Mouse (Mus musculus): ENCODE results near the gene Prkar2a.

Gene Prkar2a

DNA sequence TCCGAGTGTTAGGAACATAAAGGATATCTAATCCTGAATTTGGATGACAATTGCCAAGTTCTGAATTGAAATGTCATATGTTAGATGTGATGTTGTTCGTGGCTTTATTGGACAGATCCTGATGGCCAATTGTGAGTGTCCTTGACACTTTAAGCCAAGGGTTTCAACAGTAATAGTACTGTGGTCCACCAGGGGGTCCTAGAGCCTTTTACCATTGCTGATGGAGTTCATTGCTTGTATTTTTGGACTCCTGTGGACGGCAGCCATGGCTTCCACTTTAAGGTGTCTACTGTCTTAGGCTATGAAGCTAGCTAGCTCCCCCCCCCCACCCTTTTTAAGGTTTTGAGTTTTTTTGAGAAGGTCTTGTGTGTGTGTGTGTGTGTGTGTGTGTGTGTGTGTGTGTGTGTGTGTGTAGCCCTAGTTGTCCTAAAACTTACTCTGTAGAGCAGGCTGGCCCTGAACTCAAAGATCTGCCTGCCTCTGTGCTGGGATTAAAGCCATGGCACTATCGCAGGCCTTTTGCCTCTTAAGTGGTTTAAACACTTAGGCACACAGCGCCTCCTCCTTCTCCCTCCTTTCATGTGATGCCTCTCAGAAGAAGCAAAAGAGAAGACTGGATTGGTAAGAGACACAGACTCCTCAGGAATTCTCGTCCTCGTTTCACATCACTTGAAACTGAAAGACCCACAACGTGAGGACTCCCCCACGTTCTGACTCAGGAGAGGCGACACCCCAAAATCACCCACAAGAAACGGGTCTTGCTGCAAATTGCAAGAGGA is 63.2 kb downstream of the Prkar2a start:
- no peak for DNase-seq

DNA sequence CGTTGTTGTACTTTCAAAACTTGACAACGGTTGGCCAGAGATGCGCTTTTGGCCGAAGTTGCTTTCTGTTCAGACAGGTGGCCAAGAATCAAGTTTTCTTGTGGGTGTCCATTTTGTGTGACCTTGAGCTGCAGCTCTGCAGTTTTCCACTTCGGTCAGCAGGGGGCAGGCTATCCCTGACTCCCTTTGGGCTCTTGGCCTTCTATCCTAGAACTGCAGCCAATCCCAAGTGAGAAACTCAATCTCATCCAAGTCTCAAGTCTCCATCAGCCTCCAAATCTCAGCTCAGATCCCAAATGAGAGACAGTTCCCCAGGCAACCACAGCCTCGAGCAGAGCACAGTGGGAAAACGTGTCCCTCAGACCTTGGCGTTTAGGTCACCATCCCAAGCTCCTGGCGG is 64.2 kb downstream of the Prkar2a start:
- peak; percentile 73 for DNase-seq

DNA sequence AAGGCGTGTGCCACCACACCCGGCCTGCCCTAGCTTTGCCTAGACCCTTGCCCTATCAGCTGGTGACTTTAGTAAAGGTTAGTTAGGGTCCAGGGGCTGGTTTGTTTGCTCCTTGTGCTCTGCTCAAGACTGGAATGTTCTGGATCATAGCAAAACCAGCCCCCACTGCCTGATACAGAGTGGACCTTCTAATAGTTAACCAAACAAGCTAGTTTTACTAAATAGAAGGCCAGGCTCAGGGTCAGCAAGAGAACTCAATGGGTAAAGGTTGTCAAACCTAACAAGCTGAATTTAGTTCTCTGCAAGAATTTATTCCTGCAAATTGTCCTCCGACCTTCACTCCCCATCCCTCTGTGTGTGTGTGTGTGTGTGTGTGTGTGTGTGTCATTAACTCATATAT is 64.9 kb downstream of the Prkar2a start:
- DNase-seq: no peak

DNA sequence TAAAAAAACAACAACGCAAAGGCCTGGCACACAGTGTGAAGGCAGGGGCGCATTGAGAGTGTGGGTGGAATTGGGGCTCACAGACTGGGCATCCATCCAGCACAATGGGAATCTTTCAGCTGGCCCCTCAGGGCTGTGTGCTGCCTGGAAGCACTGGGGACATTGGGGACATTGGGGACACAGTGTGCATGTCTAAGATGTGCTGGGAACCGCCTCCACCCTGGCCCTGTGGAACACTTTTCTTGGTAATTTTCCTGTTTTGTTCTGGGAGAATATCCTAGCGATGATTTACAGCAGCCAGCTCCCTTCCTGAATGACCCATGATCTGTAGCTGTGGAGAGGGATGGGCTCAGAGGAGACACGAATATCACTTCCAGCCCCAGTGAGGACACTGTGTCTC is 65.3 kb downstream of the Prkar2a start:
- DNase-seq: no peak

DNA sequence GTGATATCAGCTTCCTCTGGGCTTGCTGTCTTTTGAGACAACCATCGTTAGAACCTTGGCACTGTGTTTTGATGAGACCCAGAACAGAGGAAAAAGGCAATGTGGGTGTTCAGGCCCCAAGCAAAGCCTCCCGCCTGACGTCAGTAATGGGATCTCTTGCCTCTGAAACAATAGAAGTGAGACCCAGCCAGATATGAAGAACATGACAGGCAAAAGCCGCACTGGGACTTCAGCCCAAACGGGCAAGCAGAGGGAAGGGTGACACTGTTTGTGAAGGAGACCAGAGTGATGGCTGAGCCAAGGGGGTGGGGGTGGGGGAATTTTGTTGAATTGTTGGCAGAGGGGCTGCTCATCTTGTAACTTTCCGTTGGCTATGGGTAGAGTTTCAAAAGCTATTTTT is 68.3 kb downstream of the Prkar2a start:
- DNase-seq: peak; percentile 20

DNA sequence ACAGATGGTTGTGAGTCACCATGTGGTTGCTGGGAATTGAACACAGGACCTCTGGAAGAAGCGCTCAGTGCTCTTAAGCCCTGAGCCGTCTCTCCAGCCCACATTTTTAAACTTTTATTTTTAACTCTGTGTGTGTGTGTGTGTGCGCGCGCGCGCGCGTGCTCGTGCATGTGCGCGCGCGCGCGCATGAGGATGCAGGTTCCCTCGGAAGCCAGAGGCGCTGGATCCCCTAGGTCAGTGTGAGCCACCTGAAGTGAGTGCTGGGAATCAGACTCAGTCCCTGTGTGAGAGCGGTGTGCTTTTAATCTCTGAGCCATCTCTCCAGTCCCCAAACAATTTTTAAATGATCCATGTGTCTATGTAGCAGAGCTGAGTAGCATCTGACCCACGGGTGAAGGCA is 70.0 kb downstream of the Prkar2a start:
- no peak for DNase-seq

DNA sequence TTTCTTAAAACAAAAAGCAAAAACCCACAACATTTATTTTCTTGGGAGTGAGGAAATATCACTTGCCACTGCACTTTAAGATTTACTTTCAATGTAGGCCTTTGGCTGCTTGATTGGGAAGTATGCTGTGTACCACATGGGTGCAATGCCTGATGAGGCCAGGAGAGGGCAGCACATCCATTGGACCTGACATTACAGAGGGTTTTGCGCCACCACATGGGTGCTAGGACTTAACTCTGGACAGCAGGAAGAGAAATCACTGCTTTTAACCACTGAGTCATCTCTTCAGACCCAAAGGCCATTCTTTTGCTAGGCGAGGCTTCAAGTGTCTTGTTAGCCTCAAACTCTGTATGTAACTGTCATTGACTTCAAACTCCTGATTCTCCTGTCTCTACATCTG is 70.7 kb downstream of the Prkar2a start:
- DNase-seq: peak; percentile 60

DNA sequence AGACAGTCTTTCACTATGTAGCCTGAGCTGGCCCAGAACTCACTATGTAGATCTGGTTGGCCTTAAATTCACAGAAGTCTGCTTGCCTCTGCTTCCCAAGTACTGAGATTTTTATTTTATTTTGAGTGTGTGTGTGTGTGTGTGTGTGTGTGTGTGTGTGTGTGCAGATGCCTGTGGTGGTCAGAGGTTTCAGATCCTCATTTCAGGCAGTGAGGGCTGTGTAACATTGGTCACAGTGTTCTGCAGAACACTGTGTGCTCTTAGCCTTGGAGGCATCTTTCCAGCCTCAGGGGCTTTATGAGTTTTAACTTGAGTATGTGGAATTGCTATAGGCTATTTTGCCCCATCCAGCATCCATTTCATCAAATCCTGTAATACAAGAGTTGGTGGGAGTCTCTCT is 72.4 kb downstream of the Prkar2a start:
- DNase-seq: no peak

DNA sequence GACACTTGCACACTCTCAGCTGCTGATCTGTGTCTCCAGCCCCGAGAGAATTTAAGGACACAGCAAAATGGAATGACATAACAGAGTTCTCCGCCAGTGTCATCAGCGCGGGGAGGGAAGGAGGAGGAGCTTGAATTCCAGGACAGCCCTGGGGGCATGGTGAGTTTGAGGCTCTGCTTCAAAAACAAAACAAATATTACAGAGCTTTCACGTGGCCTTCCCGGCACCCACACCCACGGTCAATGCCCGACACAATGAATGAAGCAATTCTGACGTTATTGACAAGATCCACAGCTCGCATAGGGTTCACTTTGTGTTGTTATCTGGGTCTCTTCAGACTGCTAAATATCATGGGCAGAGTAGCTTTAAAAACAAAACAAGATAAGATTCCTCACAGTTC is 75.9 kb downstream of the Prkar2a start:
- no peak for DNase-seq

DNA sequence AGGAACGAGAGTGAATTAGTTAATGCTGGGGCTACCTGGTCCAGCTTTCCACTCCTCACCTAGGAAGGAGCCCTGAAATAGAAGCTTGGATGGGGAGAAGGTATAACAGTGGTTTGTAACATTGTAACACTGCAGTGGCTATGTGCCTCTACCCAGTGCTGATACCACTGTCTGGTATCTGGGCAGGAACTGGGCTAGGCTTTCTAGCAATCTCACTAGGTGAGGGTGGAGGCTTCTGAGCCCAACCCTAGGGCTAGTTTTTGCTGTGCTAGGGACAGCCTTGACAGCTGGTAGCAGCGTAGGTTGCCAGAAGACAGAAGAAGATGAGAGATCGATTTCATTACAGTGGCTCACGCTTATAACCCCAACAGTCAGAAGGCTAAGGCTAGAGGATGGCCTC is 87.5 kb downstream of the Prkar2a start:
- DNase-seq: no peak

DNA sequence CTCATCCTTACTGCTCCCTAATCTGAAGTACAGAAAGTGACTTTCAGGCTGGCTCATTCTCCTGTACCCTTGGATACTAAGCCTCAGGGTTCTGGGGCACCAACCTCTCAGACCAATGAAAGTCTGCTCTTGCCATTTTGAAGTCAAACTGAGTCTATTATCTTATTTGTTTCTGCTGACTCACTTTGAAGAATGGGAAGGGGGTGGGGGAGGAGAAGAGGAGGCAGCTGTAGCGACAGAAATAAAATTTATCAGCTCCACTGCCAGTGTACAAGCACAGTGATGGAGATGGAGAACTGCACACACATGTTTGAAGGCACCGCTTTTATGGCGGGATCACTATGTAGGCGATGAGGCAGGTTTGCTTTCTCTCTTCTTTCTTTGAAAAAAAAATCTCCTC is 88.2 kb downstream of the Prkar2a start:
- DNase-seq: no peak

DNA sequence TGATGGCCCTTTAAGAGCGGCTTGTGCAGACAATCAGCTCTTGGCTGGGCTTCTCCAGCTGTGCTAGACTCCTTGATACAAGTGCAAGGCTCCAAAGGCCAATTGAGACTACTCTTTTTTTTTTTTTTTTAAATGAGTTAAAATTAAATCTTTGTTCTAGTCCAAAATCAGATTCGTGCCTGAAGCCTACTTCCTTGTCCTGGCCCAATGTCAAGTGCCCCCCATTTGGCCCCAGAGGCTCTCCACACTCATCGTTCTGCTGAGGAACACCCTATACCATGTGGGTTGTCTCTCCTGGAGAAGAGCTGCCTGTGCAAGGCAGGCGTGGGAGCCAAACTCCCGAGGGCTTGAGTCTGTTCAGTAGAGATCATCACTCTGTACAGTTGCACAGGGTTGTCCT is 91.8 kb downstream of the Prkar2a start:
- DNase-seq: no peak

DNA sequence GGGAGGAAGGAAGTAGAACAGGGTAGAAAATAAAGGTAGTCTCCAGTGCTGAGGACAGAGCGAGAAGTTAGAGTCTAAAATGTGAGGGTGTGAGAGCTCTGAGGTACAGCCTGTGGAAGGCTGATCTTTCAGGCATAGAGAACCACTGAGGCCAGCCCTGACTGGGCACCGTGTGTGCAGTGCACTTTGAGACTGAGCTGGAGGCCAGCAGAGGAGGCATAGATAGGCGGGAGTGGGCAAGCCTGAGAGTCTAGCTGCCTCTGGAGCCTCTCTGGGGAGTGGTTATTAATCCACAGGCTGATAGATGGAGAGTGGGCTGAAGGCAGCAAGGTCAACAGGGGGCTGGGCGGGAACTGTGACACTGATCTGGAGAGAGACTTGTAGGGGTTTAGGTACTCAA is 92.8 kb downstream of the Prkar2a start:
- no peak for DNase-seq

DNA sequence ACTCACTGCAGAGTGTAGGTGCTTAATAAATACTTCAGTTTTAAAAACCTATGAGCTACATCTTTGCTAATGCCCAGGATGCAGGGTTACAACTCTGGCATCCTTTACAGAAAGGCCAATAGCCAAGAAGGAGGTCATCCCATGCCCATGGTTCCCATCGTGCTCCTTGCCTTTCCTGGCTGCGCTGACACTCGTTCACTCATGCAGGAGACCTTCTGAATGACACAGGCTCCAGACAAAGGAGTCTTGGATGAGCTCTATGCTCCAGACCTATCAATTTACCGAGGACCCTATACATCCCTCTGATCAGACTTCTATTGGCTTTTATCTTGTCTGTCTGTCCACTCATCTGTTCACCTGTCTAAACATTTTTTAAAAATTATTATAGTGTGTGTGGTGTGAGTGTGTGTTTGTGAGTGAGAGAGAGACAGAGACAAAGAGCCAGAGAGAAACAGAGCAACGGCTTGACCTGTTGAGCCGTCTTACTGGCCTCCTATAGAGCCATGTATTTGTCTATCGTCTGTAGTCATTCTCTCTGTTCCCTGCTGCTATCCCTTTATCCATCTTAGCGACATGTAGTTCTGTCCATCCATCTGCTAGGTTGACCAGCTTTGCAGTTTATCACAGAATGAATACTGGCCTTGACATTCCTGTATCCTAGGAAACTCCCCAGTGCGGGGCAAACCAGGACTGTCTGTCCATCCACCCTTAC is 93.9 kb downstream of the Prkar2a start:
- DNase-seq: peak; percentile 56

DNA sequence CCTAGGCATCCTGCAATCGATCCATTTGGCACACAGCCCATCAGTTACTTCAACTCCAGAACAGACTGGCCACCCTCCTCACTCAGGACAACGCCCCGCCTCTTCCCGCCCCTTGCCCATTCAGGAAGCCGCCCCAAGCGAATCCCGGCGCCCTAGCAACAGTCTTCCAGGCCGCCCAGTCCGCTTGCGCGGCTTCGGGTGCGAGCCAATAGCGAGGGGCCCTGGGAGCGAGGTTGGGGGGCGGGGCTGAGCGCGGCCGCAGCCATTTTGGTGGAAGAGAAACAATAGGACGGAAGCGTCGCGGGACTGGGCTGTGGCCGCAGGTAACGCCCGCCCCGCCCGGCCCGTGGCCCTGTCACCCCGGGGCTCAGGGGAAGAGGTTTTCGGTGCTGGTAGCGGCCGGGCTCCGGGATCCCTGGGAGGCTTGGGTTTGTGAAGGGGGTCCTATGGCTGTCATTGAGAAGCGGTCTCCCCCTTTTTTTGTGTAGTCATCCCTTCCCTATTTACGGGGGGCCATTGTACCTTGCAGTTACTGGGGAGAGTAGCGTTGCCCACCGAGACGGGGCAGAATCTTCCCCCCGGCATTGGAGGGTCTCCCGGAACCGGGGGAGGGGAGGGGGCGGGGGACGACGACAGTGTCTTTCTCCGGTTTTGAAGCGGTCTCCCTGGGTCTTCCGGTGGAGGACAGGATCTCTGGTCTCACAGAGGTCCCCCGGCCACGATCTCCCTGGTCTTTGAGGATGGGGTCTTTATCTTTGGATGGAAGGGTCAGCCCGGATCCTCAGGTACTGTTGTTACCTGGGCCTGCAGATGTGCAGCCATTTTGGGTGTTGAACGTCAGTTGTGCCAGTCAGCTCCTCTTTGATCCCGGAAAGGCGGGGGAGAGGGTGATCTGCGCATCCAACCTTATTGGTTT is 94.7 kb downstream of the Prkar2a start, which contains the start of gene Ip6k2:
Gene Ip6k2 (plus strand): TSS at position 249 of the 916 bp plus-strand sequence.
- DNase-seq: peak; percentile 99

DNA sequence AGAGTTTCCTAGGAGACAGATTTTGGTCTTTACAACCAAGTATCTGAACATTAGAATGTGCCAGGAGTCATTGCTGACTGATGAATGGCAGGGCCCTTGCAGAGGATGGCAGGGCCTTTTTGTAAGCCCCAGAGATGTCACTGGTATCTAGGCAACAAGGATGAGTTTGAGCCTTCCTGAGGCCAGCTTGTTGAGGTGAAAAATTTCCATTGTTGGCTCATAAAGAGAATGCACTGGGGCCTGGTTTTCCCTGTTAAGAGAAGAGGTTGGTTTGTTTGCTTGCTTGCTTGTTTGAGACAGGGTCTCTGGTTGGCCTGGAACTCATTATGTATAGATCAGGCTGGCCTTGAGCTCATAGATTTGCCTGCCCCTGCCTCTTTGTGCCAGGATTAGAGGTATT is 96.3 kb downstream of the Prkar2a start:
- peak; percentile 79 for DNase-seq

DNA sequence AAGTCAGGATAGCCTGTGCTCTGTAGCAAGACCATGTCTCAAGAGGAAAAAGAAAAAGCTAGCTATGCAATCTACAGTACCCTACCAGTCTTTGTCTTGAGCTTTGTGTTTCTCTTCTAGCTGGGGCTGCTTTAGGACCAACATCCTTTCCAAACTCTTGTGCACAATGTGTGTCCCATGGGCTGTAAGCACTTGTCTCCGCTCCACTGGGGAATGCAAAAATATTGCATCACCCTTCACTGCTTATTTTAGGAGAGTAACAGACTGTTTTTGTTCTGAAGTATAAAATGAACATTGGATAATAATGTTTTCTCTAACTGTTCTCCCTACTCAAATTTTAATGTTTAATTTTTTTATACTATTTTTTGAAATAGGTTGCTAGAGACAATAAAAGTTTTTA is 97.4 kb downstream of the Prkar2a start:
- DNase-seq: no peak

DNA sequence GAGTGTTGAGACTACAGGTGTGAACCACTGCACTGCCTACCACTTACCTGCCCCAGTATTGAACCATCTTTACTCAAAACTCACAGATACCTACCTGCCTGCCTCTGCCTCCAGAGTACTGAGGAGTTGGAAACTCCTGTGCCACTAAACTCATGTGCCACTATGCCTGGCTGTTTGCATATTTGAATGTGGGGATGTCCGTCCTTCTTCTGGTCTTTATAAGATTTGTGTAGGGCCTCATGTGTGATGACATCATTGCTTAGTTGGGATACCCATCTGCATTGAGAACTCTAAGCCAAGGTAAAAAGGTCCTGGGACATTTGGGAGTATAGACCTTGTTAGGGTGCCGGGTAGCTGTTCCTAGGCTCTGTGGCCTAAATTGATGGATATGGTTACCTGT is 98.0 kb downstream of the Prkar2a start:
- DNase-seq: no peak

DNA sequence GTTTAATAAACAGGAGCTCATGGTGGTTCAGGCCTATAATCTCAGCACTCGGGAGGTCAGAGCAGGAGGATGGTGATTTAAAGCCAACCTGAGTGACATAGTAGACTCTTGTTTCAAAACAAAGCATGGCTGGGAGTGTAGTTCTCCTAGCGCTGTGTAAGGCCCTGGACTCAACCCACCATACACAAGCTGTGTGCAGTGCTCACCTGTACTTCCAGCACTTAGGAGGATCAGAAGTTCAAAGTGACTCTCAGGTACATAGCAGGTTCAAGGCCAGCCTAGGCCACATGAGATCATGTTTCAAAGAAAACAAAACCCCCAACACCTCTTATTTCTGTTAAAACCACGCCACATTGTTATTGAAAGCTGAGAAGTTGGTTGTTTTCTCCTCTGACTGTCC is 99.6 kb downstream of the Prkar2a start:
- DNase-seq: no peak

DNA sequence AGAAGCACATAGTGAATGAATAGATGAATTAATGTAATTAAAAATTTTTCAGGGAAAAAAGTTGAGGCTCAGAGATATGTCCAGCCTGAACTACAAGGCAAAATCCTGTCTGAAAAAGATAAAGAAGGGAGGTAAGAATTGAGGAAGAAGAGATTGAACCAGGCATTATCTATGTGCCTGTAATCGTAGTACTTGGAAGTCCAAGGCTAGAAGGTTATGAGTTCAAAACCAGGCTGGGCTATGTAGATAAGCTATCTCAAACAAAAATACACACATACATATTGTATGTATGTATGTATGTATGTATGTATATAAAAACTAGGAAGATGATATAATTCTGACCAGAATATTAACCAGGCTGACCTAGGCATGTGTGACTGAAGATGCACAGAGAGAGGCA is 103.2 kb downstream of the Prkar2a start:
- DNase-seq: no peak

DNA sequence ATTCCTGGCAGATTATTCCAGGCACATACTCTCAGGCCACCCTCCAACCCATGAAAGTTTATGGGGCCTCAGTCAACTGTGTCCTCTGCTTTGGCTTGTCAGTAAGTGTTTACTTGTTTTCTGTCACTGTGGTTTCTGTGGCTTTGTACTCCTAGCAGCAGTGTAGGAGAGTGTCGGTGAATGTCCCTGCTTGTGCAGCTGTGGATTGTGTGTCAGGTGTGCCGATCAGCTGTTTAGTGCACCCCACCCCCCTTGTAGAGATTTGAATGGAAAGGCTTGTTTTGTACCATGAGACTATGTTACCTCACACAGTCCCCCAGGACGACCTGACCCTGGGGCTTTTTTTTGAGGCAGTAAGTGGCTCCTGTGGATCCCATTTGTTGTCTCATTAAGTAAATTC is 103.6 kb downstream of the Prkar2a start:
- DNase-seq: no peak

DNA sequence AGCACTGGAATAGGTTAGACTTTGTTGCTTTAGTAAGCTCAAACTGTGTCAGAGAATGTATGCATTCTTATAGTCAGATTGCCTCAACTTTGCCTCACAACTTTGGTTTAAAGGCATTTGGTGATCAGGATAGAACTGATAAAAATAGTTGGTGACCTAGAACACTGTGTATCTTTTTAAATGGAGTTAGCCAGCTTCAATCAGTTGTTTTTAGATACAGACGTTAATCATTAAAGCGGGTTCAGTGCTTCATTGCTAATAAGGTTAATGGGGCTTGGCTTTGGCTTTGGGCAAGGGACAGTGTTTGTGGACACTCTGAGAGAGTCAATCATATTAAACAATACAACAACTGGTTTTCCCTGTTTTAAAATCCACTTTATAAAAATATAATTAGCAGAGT is 106.2 kb downstream of the Prkar2a start:
- no peak for DNase-seq

DNA sequence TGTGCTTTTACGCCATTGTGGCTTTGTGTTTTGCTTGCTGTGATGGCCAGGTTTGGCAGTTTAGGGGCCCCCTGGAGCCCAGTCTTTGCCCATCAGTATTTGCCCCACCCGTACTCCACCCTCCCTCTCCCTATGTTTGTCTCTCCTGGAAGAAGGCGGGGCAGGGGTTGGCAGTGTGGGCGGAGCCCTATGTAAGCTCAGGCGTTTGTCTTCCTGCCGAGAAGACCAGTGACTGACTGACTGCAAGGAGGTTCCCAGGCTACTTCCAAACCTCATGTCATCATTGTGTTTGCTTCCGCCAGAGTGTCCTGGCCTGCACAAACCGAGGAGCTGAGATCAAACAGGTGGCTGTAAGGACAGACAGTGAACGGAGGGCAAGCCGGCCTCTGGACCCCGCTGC is 106.6 kb downstream of the Prkar2a start:
- peak; percentile 45 for DNase-seq

All from retina, postnatal 1 day (tissue).